Mouse (Mus musculus) limb, embryonic 11.5 days (tissue): ENCODE measurements around the gene Dcun1d4. TPM values are rescaled to one million over a fixed set of nuclear protein-coding genes. Genes with fewer than 3 reads are reported as not detected.

Source experiments
- ATAC-seq: fragments of 200-750 bp; cut with Nextera tagmentation; 2 replicates; pipeline ENCODE4 v1.8.0; 2017; ENCODE audit warnings: low read depth; ENCODE audit not compliant: insufficient number of reproducible peaks, low FRiP score, low TSS enrichment
- DNase-seq: peaks from one replicate; pipeline ENCODE4 v3.0.0-alpha.2; 2015; ENCODE audit warnings: low spot score
- H3K27ac ChIP-seq: fragments of 300-500 bp; sonication (generic); replicated peaks from 2 replicates; pipeline ENCODE4 v1.5.1; 2014; ENCODE audit warnings: low read depth, mild to moderate bottlenecking, low read length
- H3K27me3 ChIP-seq: fragments of 300-500 bp; sonication (generic); 2 replicates; pipeline ENCODE4 v1.6.1; 2014; ENCODE audit warnings: mild to moderate bottlenecking, low read length, mixed read lengths; ENCODE audit not compliant: control insufficient read depth, insufficient read depth
- H3K36me3 ChIP-seq: fragments of 300-500 bp; sonication (generic); 2 replicates; pipeline ENCODE4 v1.6.1; 2014; ENCODE audit warnings: mild to moderate bottlenecking, low read length, moderate library complexity, mixed read lengths; ENCODE audit not compliant: control insufficient read depth, insufficient read depth
- H3K4me1 ChIP-seq: fragments of 300-500 bp; sonication (generic); 2 replicates; pipeline ENCODE4 v1.6.1; 2014; ENCODE audit warnings: low read length, mixed read lengths; ENCODE audit not compliant: control insufficient read depth, insufficient read depth
- H3K4me2 ChIP-seq: fragments of 300-500 bp; sonication (generic); 2 replicates; pipeline ENCODE4 v1.6.1; 2014; ENCODE audit warnings: low read depth, mild to moderate bottlenecking, moderate library complexity; ENCODE audit not compliant: severe bottlenecking
- H3K4me3 ChIP-seq: fragments of 300-500 bp; sonication (generic); 2 replicates; pipeline ENCODE4 v1.5.1; 2014; ENCODE audit warnings: low read depth, low read length
- H3K9ac ChIP-seq: fragments of 300-500 bp; sonication (generic); 2 replicates; pipeline ENCODE4 v1.6.1; 2014; ENCODE audit warnings: mild to moderate bottlenecking, low read length
- H3K9me3 ChIP-seq: fragments of 300-500 bp; sonication (generic); 2 replicates; pipeline ENCODE4 v1.6.1; 2016; ENCODE audit warnings: low read length; ENCODE audit not compliant: control insufficient read depth
- WGBS: fragments of 180-500 bp; shearing (Covaris S2); extraction: QIAGEN DNeasy Blood & Tissue Kit; methylation state at CpG from one replicate; pipeline ENCODE4 v1.1.7; 2014; 5-methylcytosine and 5-hydroxymethylcytosine counted together
- polyA plus RNA-seq: library from polyadenylated mRNA; unstranded; fragments of >200 nt; fragmentation: Nextera tagmentation; extraction: Ambion mirVana; gene quantifications from 2 replicates; pipeline ENCODE4 v1.2.1, GENCODE M21; 2014

The Dcun1d4 gene
- polyA plus RNA-seq, 1 experiment from 2014 or later: 56.9 TPM

DNA sequence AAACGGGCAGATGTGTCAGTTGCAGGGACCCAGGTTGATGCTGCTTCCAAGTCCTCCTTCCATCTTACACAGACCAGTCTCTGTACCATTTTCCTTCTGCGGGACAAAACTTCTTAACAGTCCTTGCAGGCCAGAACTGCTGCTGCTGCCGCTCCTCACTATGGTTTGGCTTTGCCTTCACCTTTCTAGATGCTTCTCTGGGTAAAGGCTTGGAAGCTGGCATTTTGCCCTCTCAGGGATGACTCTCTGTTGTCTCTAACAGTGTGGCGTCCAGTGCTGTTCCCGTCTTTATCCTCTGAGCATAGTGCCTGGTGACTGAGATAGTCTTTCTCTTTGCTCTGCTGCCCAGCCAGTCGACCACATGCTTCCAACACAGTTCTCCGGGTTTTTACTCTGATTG, 66.5 kb downstream of the Dcun1d4 start:
- Histone ChIP-seq H3K9me3 (no peaks in the 10 kb centered on the region), H3K27me3 (no peaks in the 10 kb centered on the region)
- WGBS: 88% methylated on average over 7 of the region's 7 CpGs

DNA sequence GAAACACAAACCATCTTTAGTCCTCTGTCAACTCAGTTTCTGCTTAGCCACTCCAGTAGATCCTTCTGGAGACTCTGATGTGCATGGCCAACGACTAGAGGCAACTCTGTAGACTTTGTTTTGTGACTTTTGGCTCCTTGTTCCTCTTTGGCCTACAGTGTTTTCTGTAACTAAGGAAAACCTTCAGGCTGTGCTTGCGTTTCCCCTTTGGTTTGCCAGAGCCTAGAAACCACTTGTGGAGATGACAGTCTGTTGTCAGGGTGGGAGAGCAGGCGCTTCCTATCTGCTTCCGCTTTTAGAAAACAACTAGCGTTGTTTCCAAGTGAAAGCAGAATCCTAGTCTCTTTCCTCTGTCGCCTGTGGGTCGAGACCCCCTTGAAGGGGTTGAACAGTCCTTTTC, 67.4 kb downstream of the Dcun1d4 start:
- ATAC-seq (no peak), DNase-seq (no peak)
- 93% methylated on average over 7 of the region's 7 CpGs for whole genome bisulfite sequencing
- no peak overlapping the region for H3K4me3 ChIP-seq
- no peak overlapping the region for H3K4me2 ChIP-seq
- H3K27me3 ChIP-seq: no peaks in the 10 kb centered on the region
- no peak overlapping the region for H3K9ac ChIP-seq
- no peaks in the 10 kb centered on the region for H3K4me1 ChIP-seq
- H3K27ac ChIP-seq: no peak overlapping the region
- H3K9me3 ChIP-seq: no peaks in the 10 kb centered on the region
- peaks cover 3% of the 10 kb centered on the region; the same call in 1 of the 2 replicates for H3K36me3 ChIP-seq

More for the DNA sequence above, 66.5 kb downstream of the Dcun1d4 start:
- Histone ChIP-seq H3K4me1 (no peaks in the 10 kb centered on the region), H3K27ac (no peak overlapping the region), H3K9ac (no peak overlapping the region), H3K4me3 (no peak overlapping the region), H3K36me3 (no peaks in the 10 kb centered on the region), H3K4me2 (no peak overlapping the region)
- no peak for ATAC-seq
- DNase-seq: no peak

DNA sequence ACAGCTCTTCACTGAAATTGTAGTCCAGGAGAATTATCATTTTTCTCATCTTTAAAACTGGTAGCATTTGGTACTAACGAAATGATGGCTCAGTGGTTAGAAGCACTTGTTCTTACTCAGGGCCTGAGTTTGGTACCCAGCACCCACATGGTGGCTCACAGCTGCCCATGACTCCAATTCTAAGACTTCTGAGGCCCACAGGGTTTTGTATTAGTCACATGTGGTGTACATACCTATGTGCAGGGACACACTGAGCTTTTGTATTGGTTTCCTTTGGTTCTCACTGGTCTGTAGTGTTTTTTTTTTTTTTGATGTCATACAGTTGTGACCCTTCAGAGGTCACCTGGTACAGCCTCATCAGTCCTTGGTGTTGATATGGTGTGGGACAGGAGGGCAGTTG, 68.0 kb downstream of the Dcun1d4 start:
- ATAC-seq: no peak

DNA sequence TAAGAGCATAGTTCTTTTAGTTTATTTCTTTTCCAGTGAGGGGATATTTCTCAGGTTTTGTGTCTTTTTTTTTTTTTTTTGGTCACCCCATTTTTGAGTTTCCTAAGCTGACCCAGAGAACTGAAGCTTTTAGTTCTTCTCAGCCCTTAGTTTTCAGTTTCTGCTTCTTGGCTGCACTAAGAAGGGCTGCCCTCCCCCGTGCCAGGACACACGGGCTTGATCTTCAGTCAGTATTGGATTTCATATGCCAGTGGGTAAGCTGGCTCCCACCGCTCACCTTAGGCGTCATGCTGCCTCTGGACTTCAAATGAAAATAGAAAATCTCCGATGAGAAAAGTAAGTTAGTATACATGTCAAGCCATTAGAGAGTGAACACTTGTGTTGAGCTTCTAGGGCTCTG, 71.0 kb downstream of the Dcun1d4 start:
- Histone ChIP-seq H3K9ac (no peak overlapping the region), H3K4me1 (no peaks in the 10 kb centered on the region), H3K4me2 (no peak overlapping the region), H3K36me3 (peaks cover 3% of the 10 kb centered on the region; the same call in 1 of the 2 replicates), H3K27ac (no peak overlapping the region), H3K9me3 (no peaks in the 10 kb centered on the region), H3K4me3 (no peak overlapping the region), H3K27me3 (no peaks in the 10 kb centered on the region)
- WGBS: 88% methylated on average over 5 of the region's 5 CpGs
- ATAC-seq (no peak), DNase-seq (no peak)

More for the DNA sequence above, 68.0 kb downstream of the Dcun1d4 start:
- Histone ChIP-seq H3K4me1 (no peaks in the 10 kb centered on the region), H3K36me3 (peaks cover 3% of the 10 kb centered on the region; the same call in 1 of the 2 replicates), H3K4me3 (no peak overlapping the region), H3K27me3 (no peaks in the 10 kb centered on the region), H3K9ac (no peak overlapping the region), H3K27ac (no peak overlapping the region), H3K9me3 (no peaks in the 10 kb centered on the region), H3K4me2 (no peak overlapping the region)
- 88% methylated on average over 1 of the region's 1 CpGs for WGBS
- DNase-seq: no peak

DNA sequence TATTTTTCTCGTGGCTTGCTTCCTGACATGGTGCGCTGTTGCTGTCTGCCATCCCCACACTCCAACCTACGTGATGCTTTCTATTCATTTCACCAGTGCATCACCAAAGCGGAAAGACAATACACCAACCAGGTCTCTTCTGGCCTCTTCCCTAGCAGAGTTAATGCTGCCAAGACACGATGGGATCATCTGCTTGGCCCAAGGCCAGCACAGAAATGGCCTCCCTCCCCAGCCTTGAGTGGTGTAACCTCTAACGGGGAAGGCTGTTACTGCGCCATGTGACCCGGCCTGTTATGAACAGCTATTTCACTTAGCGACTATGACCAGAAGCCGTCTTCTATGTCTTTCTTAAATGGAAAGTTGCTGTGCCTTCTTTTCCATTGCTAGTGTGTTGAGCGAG, 73.1 kb downstream of the Dcun1d4 start:
- WGBS: 95% methylated on average over 11 of the region's 11 CpGs

DNA sequence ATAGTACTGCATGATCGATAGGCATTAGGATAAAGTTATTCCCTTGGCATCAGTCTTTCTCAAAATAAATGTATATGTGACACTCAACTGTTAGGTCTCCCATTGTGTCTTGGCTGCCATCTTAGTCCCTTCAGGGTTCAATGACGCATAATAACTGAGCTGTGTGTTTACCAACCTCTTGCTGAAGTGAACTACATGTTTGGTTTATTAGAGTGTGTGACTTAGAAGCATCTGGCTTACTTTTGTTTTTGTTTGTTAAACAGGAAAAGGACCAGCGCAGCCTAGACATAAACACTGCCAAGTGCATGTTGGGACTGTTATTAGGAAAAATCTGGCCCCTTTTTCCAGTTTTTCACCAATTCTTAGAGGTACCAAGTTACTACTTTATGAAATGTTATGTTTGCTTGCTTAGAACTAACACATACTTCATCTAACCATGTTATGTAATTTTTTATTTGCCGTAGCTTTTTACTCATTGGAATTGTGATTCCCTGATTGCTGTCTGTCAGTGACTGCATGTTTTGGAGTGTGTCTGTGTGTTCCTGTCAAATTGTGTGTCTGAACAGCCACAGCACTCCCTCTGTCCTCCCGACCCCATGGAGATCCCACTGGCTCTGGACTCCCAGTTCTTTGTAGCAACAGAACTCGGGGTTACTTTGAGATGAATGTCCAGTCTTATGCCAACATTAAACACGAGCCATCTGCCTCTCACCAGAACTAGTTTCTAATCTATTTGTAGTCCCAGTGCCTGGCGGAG, 74.5 kb downstream of the Dcun1d4 start:
- H3K36me3 ChIP-seq: peaks cover 9% of the 10 kb centered on the region; the same call in 1 of the 2 replicates

More for the DNA sequence above, 73.1 kb downstream of the Dcun1d4 start:
- H3K27ac ChIP-seq: no peak overlapping the region
- no peaks in the 10 kb centered on the region for H3K9me3 ChIP-seq
- DNase-seq (no peak), ATAC-seq (no peak)
- H3K27me3 ChIP-seq: no peaks in the 10 kb centered on the region
- H3K9ac ChIP-seq: no peak overlapping the region
- no peaks in the 10 kb centered on the region for H3K4me1 ChIP-seq
- H3K4me3 ChIP-seq: no peak overlapping the region
- H3K4me2 ChIP-seq: no peak overlapping the region
- H3K36me3 ChIP-seq: peaks cover 9% of the 10 kb centered on the region; the same call in 1 of the 2 replicates

DNA sequence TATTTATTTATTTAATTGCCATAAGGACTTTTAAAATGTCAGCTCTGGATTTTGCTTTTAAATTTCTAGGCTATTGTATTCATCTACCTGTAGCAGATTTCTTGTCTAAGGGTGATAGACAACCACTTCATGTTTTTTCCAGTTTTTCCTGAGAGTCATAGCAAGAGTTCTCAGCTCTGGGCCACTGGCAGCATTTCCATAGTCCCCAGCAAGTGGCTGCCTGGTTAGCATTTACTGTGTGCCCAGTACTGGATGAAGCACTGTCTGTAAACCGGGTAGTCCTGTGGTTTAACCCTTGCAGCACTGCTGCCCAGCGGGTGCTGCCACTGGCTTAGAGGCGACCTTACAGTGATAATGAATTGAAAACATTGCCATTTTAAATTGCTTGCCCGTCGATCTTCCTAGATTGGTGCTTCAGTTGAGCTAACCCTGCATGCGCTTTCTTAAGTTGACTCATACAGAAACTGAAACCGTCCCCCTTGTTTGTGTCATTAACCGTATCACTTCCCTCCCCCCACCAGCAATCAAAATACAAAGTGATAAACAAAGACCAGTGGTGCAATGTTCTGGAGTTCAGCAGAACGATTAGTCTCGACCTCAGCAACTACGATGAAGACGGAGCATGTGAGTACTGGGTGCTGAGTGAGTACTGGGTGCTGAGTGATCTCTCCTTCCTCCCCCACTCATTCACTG, 76.1 kb downstream of the Dcun1d4 start:
- no peak overlapping the region for H3K4me3 ChIP-seq
- no peak overlapping the region for H3K4me2 ChIP-seq
- no peak for DNase-seq
- H3K9me3 ChIP-seq: no peaks in the 10 kb centered on the region
- no peak for ATAC-seq
- no peak overlapping the region for H3K9ac ChIP-seq
- peaks cover 9% of the 10 kb centered on the region; the same call in 1 of the 2 replicates for H3K36me3 ChIP-seq
- no peaks in the 10 kb centered on the region for H3K27me3 ChIP-seq
- H3K27ac ChIP-seq: no peak overlapping the region
- H3K4me1 ChIP-seq: no peaks in the 10 kb centered on the region
- WGBS: 83% methylated on average over 12 of the region's 12 CpGs

More for the DNA sequence above, 74.5 kb downstream of the Dcun1d4 start:
- ATAC-seq: no peak
- Histone ChIP-seq H3K27me3 (no peaks in the 10 kb centered on the region), H3K4me3 (no peak overlapping the region), H3K9ac (no peak overlapping the region), H3K4me2 (no peak overlapping the region), H3K9me3 (no peaks in the 10 kb centered on the region), H3K4me1 (no peaks in the 10 kb centered on the region), H3K27ac (no peak overlapping the region)
- DNase-seq: no peak
- WGBS: 89% methylated on average over 8 of the region's 8 CpGs

DNA sequence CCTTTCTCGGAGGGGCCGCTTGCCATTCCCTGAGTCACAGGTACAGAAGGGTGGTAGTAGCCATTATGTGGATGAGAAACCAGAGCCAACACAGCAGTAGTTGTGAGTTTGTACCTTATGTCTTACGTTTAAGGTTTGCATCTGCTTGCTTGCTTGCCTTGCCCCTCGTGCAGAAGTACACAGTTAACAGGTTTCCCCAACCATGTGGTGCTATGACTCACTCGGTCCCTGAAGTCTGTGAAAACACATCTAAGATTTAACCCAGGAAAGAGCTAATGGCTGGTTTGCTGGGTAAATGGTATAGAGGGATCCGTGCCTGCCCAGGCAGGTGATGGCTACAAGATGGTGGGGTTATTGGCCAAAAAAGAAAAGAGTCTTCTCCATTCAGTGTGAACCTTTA, 78.0 kb downstream of the Dcun1d4 start:
- WGBS: 91% methylated on average over 6 of the region's 6 CpGs
- no peak for ATAC-seq
- Histone ChIP-seq H3K36me3 (peaks cover 6% of the 10 kb centered on the region; the same call in 1 of the 2 replicates), H3K27ac (no peak overlapping the region), H3K4me1 (no peaks in the 10 kb centered on the region), H3K9ac (no peak overlapping the region), H3K4me2 (no peak overlapping the region), H3K9me3 (no peaks in the 10 kb centered on the region), H3K27me3 (no peaks in the 10 kb centered on the region), H3K4me3 (no peak overlapping the region)
- DNase-seq: no peak
